Mouse (Mus musculus) forebrain, postnatal 0 days (tissue): Measurements from ENCODE around the gene Fndc3b. TPM values are rescaled to one million over a fixed set of nuclear protein-coding genes. Genes with fewer than 3 reads are reported as not detected.

Experiments used
- ATAC-seq: fragments of 200-750 bp; cut with Nextera tagmentation; 2 replicates; pipeline ENCODE4 v1.8.0; 2017; ENCODE audit warnings: mild to moderate bottlenecking, moderate library complexity
- DNase-seq: peaks from one replicate; pipeline ENCODE4 v3.0.0-alpha.2; 2015
- H3K27ac ChIP-seq: fragments of 300-500 bp; sonication (generic); 2 replicates; pipeline ENCODE4 v1.5.1; 2014; ENCODE audit warnings: low read depth, mild to moderate bottlenecking, antibody characterized with exemption, low read length, moderate library complexity, mixed read lengths
- H3K27me3 ChIP-seq: fragments of 300-500 bp; sonication (generic); 2 replicates; pipeline ENCODE4 v1.6.1; 2014; ENCODE audit warnings: mild to moderate bottlenecking, low read length, mixed read lengths; ENCODE audit not compliant: insufficient read depth
- H3K36me3 ChIP-seq: fragments of 300-500 bp; sonication (generic); 2 replicates; pipeline ENCODE4 v1.6.1; 2014; ENCODE audit warnings: mild to moderate bottlenecking, moderate library complexity; ENCODE audit not compliant: insufficient read depth
- H3K4me1 ChIP-seq: fragments of 300-500 bp; sonication (generic); 2 replicates; pipeline ENCODE4 v1.6.1; 2014; ENCODE audit warnings: antibody characterized with exemption; ENCODE audit not compliant: insufficient read depth
- H3K4me2 ChIP-seq: fragments of 300-500 bp; sonication (generic); 2 replicates; pipeline ENCODE4 v1.6.1; 2014; ENCODE audit warnings: low read depth, mild to moderate bottlenecking, moderate library complexity
- H3K4me3 ChIP-seq: fragments of 300-500 bp; sonication (generic); 2 replicates; pipeline ENCODE4 v1.5.1; 2014; ENCODE audit warnings: low read depth, low read length, mixed read lengths
- H3K9ac ChIP-seq: fragments of 300-500 bp; sonication (generic); 2 replicates; pipeline ENCODE4 v1.6.1; 2014; ENCODE audit warnings: mild to moderate bottlenecking
- H3K9me3 ChIP-seq: fragments of 300-500 bp; sonication (generic); 2 replicates; pipeline ENCODE4 v1.6.1; 2016; ENCODE audit warnings: low read length
- CTCF ChIP-seq: sonication (generic); IDR thresholded peaks from 2 replicates; pipeline ENCODE4 v1.5.1; 2016; ENCODE audit warnings: antibody characterized with exemption, control low read depth, low read depth
- WGBS: fragments of 180-500 bp; shearing (Covaris S2); extraction: QIAGEN DNeasy Blood & Tissue Kit; methylation state at CpG from one replicate; pipeline ENCODE4 v1.1.7; 2014; 5-methylcytosine and 5-hydroxymethylcytosine counted together
- polyA plus RNA-seq: library from polyadenylated mRNA; unstranded; fragments of >200 nt; fragmentation: Nextera tagmentation; extraction: Ambion mirVana; gene quantifications from 2 replicates; pipeline ENCODE4 v1.2.1, GENCODE M21; 2015
- total RNA-seq: library from RNA; depleted of rRNA; stranded (reverse); fragments of >200 nt; gene quantifications from 2 replicates; pipeline ENCODE4 v1.2.3, GENCODE M21; 2014

Gene Fndc3b
- total and polyA plus RNA-seq, 2 experiments from 2014 or later: 5.7 to 18.3 TPM

- TF ChIP-seq CTCF: no peak
- ATAC-seq (no peak), DNase-seq (no peak)
- peak overlapping the region; percentile 92; the same call in 1 of the 2 replicates for H3K27ac ChIP-seq
- no peaks in the 10 kb centered on the region for H3K27me3 ChIP-seq
- H3K4me1 ChIP-seq: no peaks in the 10 kb centered on the region; the same call in 1 of the 2 replicates
- no peaks in the 10 kb centered on the region for H3K36me3 ChIP-seq
- 6% methylated on average over 22 of the region's 22 CpGs for WGBS
- peak overlapping the region; percentile 72 for H3K9ac ChIP-seq
- H3K4me2 ChIP-seq: peak overlapping the region; percentile 75
- no peaks in the 10 kb centered on the region for H3K9me3 ChIP-seq
- peak overlapping the region; percentile 85 for H3K4me3 ChIP-seq
These were observed 1.8 kb downstream of the Fndc3b start for GRCm38 (mm10) chr3:27709096-27709905.

- no peaks in the 10 kb centered on the region for H3K9me3 ChIP-seq
- 30% methylated on average over 5 of the region's 5 CpGs for WGBS
- H3K27me3 ChIP-seq: no peaks in the 10 kb centered on the region
- H3K4me1 ChIP-seq: no peaks in the 10 kb centered on the region; the same call in 1 of the 2 replicates
- TF ChIP-seq CTCF: peak; percentile 13; the same call in 1 of the 2 replicates
- no peaks in the 10 kb centered on the region for H3K36me3 ChIP-seq
- ATAC-seq (no peak), DNase-seq (no peak)
- peak overlapping the region; percentile 85 for H3K4me3 ChIP-seq
- H3K4me2 ChIP-seq: peak overlapping the region; percentile 75
- no peak overlapping the region for H3K27ac ChIP-seq
- H3K9ac ChIP-seq: no peak overlapping the region
These were observed 2.5 kb downstream of the Fndc3b start for GRCm38 (mm10) chr3:27708581-27708980.

- no peak overlapping the region for H3K9ac ChIP-seq
- TF ChIP-seq CTCF: no peak
- WGBS: 62% methylated on average over 6 of the region's 6 CpGs
- no peak overlapping the region for H3K4me3 ChIP-seq
- H3K27me3 ChIP-seq: no peaks in the 10 kb centered on the region
- H3K36me3 ChIP-seq: no peaks in the 10 kb centered on the region
- ATAC-seq (no peak), DNase-seq (no peak)
- H3K4me2 ChIP-seq: no peak overlapping the region
- no peaks in the 10 kb centered on the region; the same call in 1 of the 2 replicates for H3K4me1 ChIP-seq
- H3K9me3 ChIP-seq: no peaks in the 10 kb centered on the region
- H3K27ac ChIP-seq: no peak overlapping the region
These were observed 5.3 kb downstream of the Fndc3b start for GRCm38 (mm10) chr3:27705761-27706160.

GRCm38 (mm10) chr3:27705056-27705455 lies 6.1 kb downstream of the Fndc3b start:
- no peak for TF ChIP-seq CTCF
- H3K27ac ChIP-seq: no peak overlapping the region
- H3K36me3 ChIP-seq: no peaks in the 10 kb centered on the region
- ATAC-seq (no peak), DNase-seq (no peak)
- 50% methylated on average over 4 of the region's 4 CpGs for WGBS
- H3K27me3 ChIP-seq: no peaks in the 10 kb centered on the region
- H3K4me2 ChIP-seq: no peak overlapping the region
- H3K4me3 ChIP-seq: no peak overlapping the region
- no peak overlapping the region for H3K9ac ChIP-seq
- H3K9me3 ChIP-seq: no peaks in the 10 kb centered on the region
- H3K4me1 ChIP-seq: no peaks in the 10 kb centered on the region; the same call in 1 of the 2 replicates

GRCm38 (mm10) chr3:27704641-27705040 lies 6.5 kb downstream of the Fndc3b start:
- no peak for DNase-seq
- Histone ChIP-seq H3K4me3 (no peak overlapping the region), H3K27ac (no peak overlapping the region), H3K27me3 (no peaks in the 10 kb centered on the region), H3K4me2 (no peak overlapping the region), H3K36me3 (no peaks in the 10 kb centered on the region), H3K9ac (no peak overlapping the region), H3K4me1 (no peaks in the 10 kb centered on the region; the same call in 1 of the 2 replicates), H3K9me3 (no peaks in the 10 kb centered on the region)
- ATAC-seq: no peak
- TF ChIP-seq CTCF: no peak
- 87% methylated on average over 9 of the region's 9 CpGs for WGBS

GRCm38 (mm10) chr3:27703531-27703930 lies 7.6 kb downstream of the Fndc3b start:
- Histone ChIP-seq H3K36me3 (no peaks in the 10 kb centered on the region), H3K27ac (no peak overlapping the region), H3K4me3 (no peak overlapping the region), H3K27me3 (no peaks in the 10 kb centered on the region), H3K9me3 (no peaks in the 10 kb centered on the region), H3K4me1 (no peaks in the 10 kb centered on the region), H3K9ac (no peak overlapping the region), H3K4me2 (no peak overlapping the region)
- ATAC-seq (no peak), DNase-seq (no peak)
- WGBS: 85% methylated on average over 8 of the region's 8 CpGs
- TF ChIP-seq CTCF: no peak

GRCm38 (mm10) chr3:27703081-27703480 lies 8.0 kb downstream of the Fndc3b start:
- Histone ChIP-seq H3K4me1 (no peaks in the 10 kb centered on the region), H3K9me3 (no peaks in the 10 kb centered on the region), H3K4me3 (no peak overlapping the region), H3K27ac (no peak overlapping the region), H3K4me2 (no peak overlapping the region), H3K9ac (no peak overlapping the region), H3K27me3 (no peaks in the 10 kb centered on the region), H3K36me3 (no peaks in the 10 kb centered on the region)
- TF ChIP-seq CTCF: no peak
- DNase-seq: no peak
- ATAC-seq: no peak
- WGBS: 93% methylated on average over 2 of the region's 2 CpGs
